Mouse (Mus musculus) stomach, embryonic 16.5 days (tissue): Measurements from ENCODE around the gene Setx. TPM values are rescaled to one million over a fixed set of nuclear protein-coding genes. Genes with fewer than 3 reads are reported as not detected.
"Not testable (repeated sequence)": the region's sequence is repeated elsewhere in the genome, so short reads cannot be mapped to it uniquely, and the experiment has no call there.

Experiments used
- ATAC-seq: fragments of 200-750 bp; cut with Nextera tagmentation; 2 replicates; pipeline ENCODE4 v1.8.0; 2017; ENCODE audit warnings: moderate number of reproducible peaks, moderate TSS enrichment; ENCODE audit not compliant: insufficient read depth, low FRiP score
- H3K27ac ChIP-seq: fragments of 300-500 bp; sonication (generic); 2 replicates; pipeline ENCODE4 v1.5.1; 2014; ENCODE audit warnings: low read length
- H3K27me3 ChIP-seq: fragments of 300-500 bp; sonication (generic); 2 replicates; pipeline ENCODE4 v1.6.1; 2014; ENCODE audit warnings: low read length, control low read depth, mixed read lengths; ENCODE audit not compliant: control insufficient read depth, insufficient read depth
- H3K36me3 ChIP-seq: fragments of 300-500 bp; sonication (generic); 2 replicates; pipeline ENCODE4 v1.6.1; 2014; ENCODE audit warnings: low read length; ENCODE audit not compliant: control insufficient read depth, insufficient read depth
- H3K4me1 ChIP-seq: fragments of 300-500 bp; sonication (generic); 2 replicates; pipeline ENCODE4 v1.6.1; 2014; ENCODE audit warnings: low read length, control low read depth, mixed read lengths; ENCODE audit not compliant: control insufficient read depth, insufficient read depth
- H3K4me2 ChIP-seq: fragments of 300-500 bp; sonication (generic); 2 replicates; pipeline ENCODE4 v1.6.1; 2014; ENCODE audit warnings: low read depth, low read length, mixed read lengths
- H3K4me3 ChIP-seq: fragments of 300-500 bp; sonication (generic); replicated peaks from 2 replicates; pipeline ENCODE4 v1.5.1; 2014; ENCODE audit warnings: mild to moderate bottlenecking, low read length
- H3K9ac ChIP-seq: fragments of 300-500 bp; sonication (generic); 2 replicates; pipeline ENCODE4 v1.6.1; 2014; ENCODE audit warnings: low read length
- H3K9me3 ChIP-seq: fragments of 300-500 bp; sonication (generic); replicated peaks from 2 replicates; pipeline ENCODE4 v1.6.1; 2016; ENCODE audit warnings: low read length, control low read depth; ENCODE audit not compliant: control insufficient read depth
- WGBS: fragments of 180-500 bp; shearing (Covaris S2); extraction: QIAGEN DNeasy Blood & Tissue Kit; methylation state at CpG from one replicate; pipeline ENCODE4 v1.1.7; 2014; 5-methylcytosine and 5-hydroxymethylcytosine counted together
- polyA plus RNA-seq: library from polyadenylated mRNA; unstranded; fragments of >200 nt; fragmentation: Nextera tagmentation; extraction: Ambion mirVana; gene quantifications from 2 replicates; pipeline ENCODE4 v1.2.1, GENCODE M21; 2015

The Setx gene
- polyA plus RNA-seq, result 8.1 and 8.6 TPM in 2 replicates

DNA sequence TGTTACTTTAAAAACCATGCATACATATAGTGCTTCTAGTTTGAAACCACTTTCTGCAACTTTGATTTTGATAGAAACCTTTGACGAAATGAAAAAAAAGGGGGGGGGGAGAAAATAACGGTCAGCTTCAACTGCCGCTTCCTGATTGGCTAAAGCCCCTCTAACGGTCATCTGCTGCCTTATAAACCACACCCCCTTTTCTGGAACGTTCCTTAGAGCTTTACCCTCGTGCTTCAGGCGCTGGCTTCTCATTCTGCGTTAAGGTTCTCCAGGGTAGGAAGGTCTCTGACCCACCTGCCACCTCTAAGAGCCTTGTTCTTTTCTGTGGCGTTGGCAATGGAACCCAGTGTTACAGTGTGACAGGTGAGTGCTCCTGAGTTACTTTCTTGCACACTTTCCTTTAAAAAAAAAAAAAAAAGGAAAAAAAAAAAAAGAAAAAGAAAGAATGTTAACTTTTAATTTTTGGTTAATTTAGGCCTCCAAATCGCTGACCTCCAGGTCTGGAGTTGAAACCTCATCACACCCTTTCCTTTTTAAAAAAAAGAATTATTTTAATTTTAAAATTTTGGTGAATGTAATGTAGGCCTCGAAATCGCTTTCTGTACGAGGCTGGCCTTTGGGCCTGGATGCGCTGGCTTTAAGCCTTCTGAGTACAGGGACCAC lies at the start of gene Setx:
Gene Setx (plus strand): TSS at position 275 of the 663 bp plus-strand sequence.
- Histone ChIP-seq H3K27me3 (no peaks in the 10 kb centered on the region), H3K4me2 (peak within 1 kb of the TSS; percentile 55), H3K4me3 (peak within 1 kb of the TSS; percentile 66), H3K9ac (peak within 1 kb of the TSS; percentile 89), H3K4me1 (peaks cover 7% of the 10 kb centered on the region), H3K36me3 (no peaks in the 10 kb centered on the region), H3K27ac (peak within 1 kb of the TSS; percentile 94), H3K9me3 (no peaks in the 10 kb centered on the region)
- no peak for ATAC-seq
- 63% methylated on average over 14 of the region's 14 CpGs for WGBS

DNA sequence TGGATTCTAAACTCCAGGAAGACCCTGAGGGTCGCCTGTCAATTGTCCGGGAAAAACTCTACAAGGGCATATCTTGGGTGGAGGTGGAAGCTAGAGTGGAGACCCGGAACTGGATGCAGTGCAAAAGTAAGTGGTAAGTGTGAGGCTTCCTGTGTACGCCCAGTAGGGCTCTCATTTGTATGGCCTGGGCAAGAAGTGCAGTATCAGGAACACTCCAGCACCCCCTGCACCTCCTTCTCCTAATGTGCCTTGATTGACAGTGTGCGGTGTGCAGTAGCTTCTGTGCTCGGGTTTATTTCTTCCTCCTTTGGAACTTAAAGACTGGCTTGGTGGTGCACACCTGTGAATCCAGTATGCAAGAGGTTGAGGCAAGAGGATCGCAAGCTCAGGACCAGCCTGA lies 49.3 kb upstream of the Setx start:
- WGBS, result 92% methylated on average over 7 of the region's 7 CpGs

GRCm38 (mm10) chr2:29075331-29076070 lies 48.5 kb upstream of the Setx start:
- no peaks in the 10 kb centered on the region for H3K27me3 ChIP-seq
- no peak for ATAC-seq
- no peak overlapping the region for H3K9ac ChIP-seq
- H3K27ac ChIP-seq, result no peak overlapping the region
- WGBS, result 73% methylated on average over 11 of the region's 11 CpGs
- peaks cover 24% of the 10 kb centered on the region; the same call in 1 of the 2 replicates for H3K36me3 ChIP-seq
- H3K4me2 ChIP-seq, result no peak overlapping the region
- no peak overlapping the region for H3K4me3 ChIP-seq
- no peaks in the 10 kb centered on the region for H3K4me1 ChIP-seq
- H3K9me3 ChIP-seq, result no peaks in the 10 kb centered on the region

More for the DNA sequence above, 49.3 kb upstream of the Setx start:
- Histone ChIP-seq H3K4me1 (no peaks in the 10 kb centered on the region), H3K27me3 (no peaks in the 10 kb centered on the region), H3K9ac (no peak overlapping the region), H3K27ac (no peak overlapping the region), H3K4me3 (no peak overlapping the region), H3K4me2 (no peak overlapping the region), H3K36me3 (peaks cover 18% of the 10 kb centered on the region; the same call in 1 of the 2 replicates), H3K9me3 (no peaks in the 10 kb centered on the region)
- no peak for ATAC-seq

GRCm38 (mm10) chr2:29076226-29076625 lies 47.8 kb upstream of the Setx start:
- no peak overlapping the region for H3K4me3 ChIP-seq
- no peaks in the 10 kb centered on the region for H3K27me3 ChIP-seq
- ATAC-seq, result no peak
- H3K9ac ChIP-seq, result no peak overlapping the region
- 81% methylated on average over 2 of the region's 2 CpGs for WGBS
- peaks cover 28% of the 10 kb centered on the region; the same call in 1 of the 2 replicates for H3K36me3 ChIP-seq
- no peak overlapping the region for H3K27ac ChIP-seq
- no peaks in the 10 kb centered on the region for H3K9me3 ChIP-seq
- no peak overlapping the region for H3K4me2 ChIP-seq
- H3K4me1 ChIP-seq, result no peaks in the 10 kb centered on the region

DNA sequence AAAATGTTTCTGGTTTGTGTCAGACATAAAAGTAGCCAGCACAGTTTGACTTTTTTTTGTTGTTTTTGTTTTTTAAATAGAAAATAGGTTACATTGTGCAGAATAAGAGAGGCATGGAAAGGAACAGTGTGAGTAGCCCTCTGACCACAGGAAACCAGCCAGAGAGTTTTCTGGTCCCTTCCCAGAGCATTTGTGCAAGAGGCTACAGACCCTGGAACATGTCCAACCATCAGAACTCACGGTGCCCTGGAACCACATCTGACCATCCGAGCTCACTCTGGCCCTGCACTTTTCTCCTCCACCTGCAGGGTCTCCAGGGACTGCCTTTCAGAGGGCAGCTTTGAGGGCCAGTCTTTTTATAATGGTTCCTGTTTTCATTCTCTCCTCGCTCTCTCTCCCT lies 42.0 kb upstream of the Setx start:
- ATAC-seq, result no peak
- 64% methylated on average over 3 of the region's 3 CpGs for WGBS
- Histone ChIP-seq H3K4me2 (no peak overlapping the region), H3K36me3 (peaks cover 22% of the 10 kb centered on the region), H3K27ac (no peak overlapping the region), H3K4me1 (no peaks in the 10 kb centered on the region), H3K9me3 (no peaks in the 10 kb centered on the region), H3K4me3 (no peak overlapping the region), H3K27me3 (no peaks in the 10 kb centered on the region), H3K9ac (no peak overlapping the region)

DNA sequence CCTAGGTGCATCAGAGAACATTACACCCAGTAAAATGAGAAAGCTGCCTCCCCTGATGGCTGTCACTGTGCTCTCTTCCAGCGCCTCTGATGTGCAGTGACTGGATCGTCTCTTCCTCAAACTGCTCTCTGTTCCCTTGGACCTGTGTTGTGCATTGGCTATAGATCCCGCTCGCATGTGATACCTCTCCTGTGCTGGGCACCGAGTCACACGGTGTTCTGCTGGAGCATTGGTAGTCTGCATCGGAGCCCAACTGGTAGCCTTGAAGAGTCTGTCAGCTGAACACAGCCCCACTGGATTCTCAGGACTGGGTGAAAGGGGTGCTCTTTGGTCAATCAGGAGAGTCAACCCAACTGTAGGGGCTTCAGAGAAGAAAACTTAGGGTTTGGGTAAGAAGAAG lies 38.0 kb upstream of the Setx start:
- H3K4me2 ChIP-seq, result no peak overlapping the region
- no peaks in the 10 kb centered on the region for H3K4me1 ChIP-seq
- peaks cover 4% of the 10 kb centered on the region; the same call in 1 of the 2 replicates for H3K36me3 ChIP-seq
- H3K9ac ChIP-seq, result no peak overlapping the region
- no peak overlapping the region for H3K4me3 ChIP-seq
- no peak for ATAC-seq
- H3K27ac ChIP-seq, result no peak overlapping the region
- H3K27me3 ChIP-seq, result no peaks in the 10 kb centered on the region
- H3K9me3 ChIP-seq, result no peaks in the 10 kb centered on the region
- WGBS, result 94% methylated on average over 7 of the region's 7 CpGs

DNA sequence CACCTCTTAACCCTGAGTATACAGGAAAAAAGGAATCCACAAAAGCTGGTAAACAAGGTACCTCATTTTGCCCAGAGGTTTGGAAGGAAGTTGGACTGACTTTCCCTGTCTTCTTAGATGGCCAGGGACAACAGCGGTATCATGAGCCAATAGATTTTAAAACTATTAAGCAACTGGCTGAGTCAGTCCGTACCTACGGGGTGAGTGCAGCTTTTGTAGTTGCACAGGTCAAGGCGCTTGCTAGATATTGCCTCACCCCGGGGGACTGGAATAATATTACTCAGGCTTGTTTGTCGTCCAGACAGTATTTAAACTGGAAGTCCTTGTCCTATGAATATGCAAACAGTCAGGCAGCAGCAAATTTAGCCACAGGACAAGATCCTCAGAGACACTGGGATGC lies 34.7 kb upstream of the Setx start:
- not testable (repeated sequence) for H3K9ac ChIP-seq, H3K27ac ChIP-seq, H3K27me3 ChIP-seq, H3K36me3 ChIP-seq, H3K4me2 ChIP-seq, H3K4me3 ChIP-seq, H3K9me3 ChIP-seq, ATAC-seq, H3K4me1 ChIP-seq
- 89% methylated on average over 6 of the region's 6 CpGs for WGBS

- no peaks in the 10 kb centered on the region for H3K4me1 ChIP-seq
- no peak overlapping the region for H3K4me2 ChIP-seq
- H3K27me3 ChIP-seq, result no peaks in the 10 kb centered on the region
- no peak for ATAC-seq
- H3K27ac ChIP-seq, result no peak overlapping the region
- no peak overlapping the region for H3K9ac ChIP-seq
- 78% methylated on average over 8 of the region's 8 CpGs for whole genome bisulfite sequencing
- H3K36me3 ChIP-seq, result no peaks in the 10 kb centered on the region
- no peak overlapping the region for H3K4me3 ChIP-seq
- H3K9me3 ChIP-seq, result no peaks in the 10 kb centered on the region
Measured at GRCm38 (mm10) chr2:29095674-29096073, 28.3 kb upstream of the Setx start.

- no peak overlapping the region for H3K4me2 ChIP-seq
- no peak overlapping the region for H3K27ac ChIP-seq
- H3K4me3 ChIP-seq, result no peak overlapping the region
- ATAC-seq, result no peak
- H3K9me3 ChIP-seq, result no peaks in the 10 kb centered on the region
- no peaks in the 10 kb centered on the region for H3K4me1 ChIP-seq
- WGBS, result 64% methylated on average over 4 of the region's 4 CpGs
- no peaks in the 10 kb centered on the region for H3K27me3 ChIP-seq
- H3K36me3 ChIP-seq, result no peaks in the 10 kb centered on the region
- H3K9ac ChIP-seq, result no peak overlapping the region
Measured at GRCm38 (mm10) chr2:29096751-29097150, 27.2 kb upstream of the Setx start.
